In the genomic region with DNA sequence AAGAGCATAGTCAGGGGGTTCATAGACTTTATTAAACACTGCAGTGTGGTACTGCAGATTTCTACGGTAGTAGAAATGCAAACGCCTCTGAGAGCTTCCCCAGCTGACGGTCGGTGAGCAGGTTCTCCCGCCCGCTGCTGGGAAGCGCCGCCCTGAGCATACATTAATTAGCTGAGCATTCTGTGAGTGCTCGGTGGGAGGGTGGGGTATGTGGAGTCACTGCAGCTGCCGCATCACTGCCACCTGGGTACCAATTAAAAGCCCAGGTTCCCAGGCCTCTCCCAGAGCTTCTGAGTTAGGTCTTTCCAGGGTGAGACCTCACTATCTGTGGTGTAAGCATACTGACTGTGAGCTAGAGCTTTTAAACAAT, we compare ENCODE assay signal across 9 mouse cellular contexts.
DNase-seq lines count a peak whose midpoint lies in the region; ATAC-seq lines count a peak whose summit lies in the region.
"Had no signal": no experiment of that assay in that cellular context is flagged by ENCODE, and none has a peak within 500 bp of the region (broad histone marks: within the 10 kb centered on the region; RNA-seq: fewer than 3 reads in every experiment).

No protein-coding gene starts in this region.

- intact Hi-C loops in left cerebral cortex, postnatal 10 days (cut with DNase I) = loop anchor here (5.0 to 10.0 kb wide), 4 partner anchors 80 to 643 kb away; a partner anchor contains a TSS

- H3K4me1 ChIP-seq in heart, embryonic 12.5 days (replicated peaks) = peaks cover 6% of the 10 kb centered on the region; the same call in 1 of the 2 replicates
- H3K4me1 ChIP-seq in embryonic facial prominence, embryonic 14.5 days (ENCODE audit: control insufficient read depth, insufficient read depth, low read length) = peaks cover 7% of the 10 kb centered on the region
- peaks cover 15% of the 10 kb centered on the region for H3K4me1 ChIP-seq in midbrain, embryonic 10.5 days
- H3K4me1 ChIP-seq: liver, embryonic 15.5 days had no signal

- H3K27me3 ChIP-seq in heart, embryonic 12.5 days (replicated peaks) = 0 out of 2 replicates have a peak, but pooled peaks cover 5% of the 10 kb centered on the region
- H3K27me3 ChIP-seq in embryonic facial prominence, embryonic 14.5 days (replicated peaks; ENCODE audit: control insufficient read depth, insufficient read depth, low read length) = no peaks in the 10 kb centered on the region
- H3K27me3 ChIP-seq in midbrain, embryonic 10.5 days (ENCODE audit: low read depth, poor library complexity, severe bottlenecking) = no peaks in the 10 kb centered on the region; the same call in 1 of the 2 replicates

- peak overlapping the region; percentile 43; the same call in 1 of the 2 replicates for H3K9ac ChIP-seq in heart, embryonic 12.5 days
- H3K9ac ChIP-seq in embryonic facial prominence, embryonic 14.5 days (ENCODE audit: low read depth, low read length) = no peak overlapping the region
- H3K9ac ChIP-seq: liver, embryonic 15.5 days had no signal

- ATAC-seq in heart, embryonic 12.5 days (ENCODE audit: insufficient number of reproducible peaks, low FRiP score) = no peak
- ATAC-seq in embryonic facial prominence, embryonic 14.5 days (ENCODE audit: low read depth) = peak; percentile 84

- no peak overlapping the region for H3K27ac ChIP-seq in heart, embryonic 12.5 days (ENCODE audit: poor library complexity, severe bottlenecking)
- H3K27ac ChIP-seq in embryonic facial prominence, embryonic 14.5 days (replicated peaks; ENCODE audit: low read depth, low read length) = no peak overlapping the region
- peak overlapping the region; percentile 52 for H3K27ac ChIP-seq in midbrain, embryonic 10.5 days (replicated peaks)
- H3K27ac ChIP-seq: liver, embryonic 15.5 days had no signal

- no peak for DNase-seq in heart, postnatal 4 days
- peak; percentile 44 for DNase-seq in Muller cell, postnatal 12 days (ENCODE audit: inconsistent ontology term)
- DNase-seq in embryonic facial prominence, embryonic 14.5 days (ENCODE audit: low spot score) = peak; percentile 82
- DNase-seq in midbrain, embryonic 10.5 days (ENCODE audit: low spot score) = peak; percentile 36
- DNase-seq in natural killer cell, adult 2 months (ENCODE audit: low spot score in 2 of 2) = no peak
- no peak for DNase-seq in left cerebral cortex, postnatal 10 days (ENCODE audit: extremely low spot score in 1 of 2, low spot score in 2 of 2)
- DNase-seq in spleen, postnatal 14 days (ENCODE audit: low spot score in 2 of 2) = no peak

- H3K4me3 ChIP-seq in heart, embryonic 12.5 days = peak overlapping the region; percentile 14
- H3K4me3 ChIP-seq in embryonic facial prominence, embryonic 14.5 days (ENCODE audit: low read depth, low read length) = no peak overlapping the region
- H3K4me3 ChIP-seq in midbrain, embryonic 10.5 days = peak overlapping the region; percentile 35
- H3K4me3 ChIP-seq: liver, embryonic 15.5 days had no signal

- WGBS in heart, embryonic 12.5 days = 6% methylated on average over 10 of the region's 10 CpGs
- WGBS in embryonic facial prominence, embryonic 14.5 days = under 1% methylated on average over 10 of the region's 10 CpGs
- WGBS in midbrain, embryonic 10.5 days = 2% methylated on average over 10 of the region's 10 CpGs

- H3K9me3 ChIP-seq in heart, embryonic 12.5 days (replicated peaks) = no peaks in the 10 kb centered on the region
- H3K9me3 ChIP-seq in embryonic facial prominence, embryonic 14.5 days (ENCODE audit: control insufficient read depth, low read length) = no peaks in the 10 kb centered on the region
- no peaks in the 10 kb centered on the region for H3K9me3 ChIP-seq in midbrain, embryonic 10.5 days (replicated peaks)
- H3K9me3 ChIP-seq: liver, embryonic 15.5 days had no signal

- no peaks in the 10 kb centered on the region for H3K36me3 ChIP-seq in heart, embryonic 12.5 days
- H3K36me3 ChIP-seq in embryonic facial prominence, embryonic 14.5 days (ENCODE audit: control insufficient read depth, insufficient read depth, low read length) = no peaks in the 10 kb centered on the region
- no peaks in the 10 kb centered on the region for H3K36me3 ChIP-seq in midbrain, embryonic 10.5 days
- H3K36me3 ChIP-seq: liver, embryonic 15.5 days had no signal

- peak overlapping the region; percentile 53 for H3K4me2 ChIP-seq in heart, embryonic 12.5 days
- H3K4me2 ChIP-seq in embryonic facial prominence, embryonic 14.5 days (ENCODE audit: low read depth, low read length) = peak overlapping the region; percentile 35
- H3K4me2 ChIP-seq: liver, embryonic 15.5 days had no signal

Comparison
In these comparisons a context has a peak if more than half of its experiments do, and no peak if none do; other contexts are left out.
1. DNase-seq: peak in Muller cell, postnatal 12 days (single experiment), embryonic facial prominence, embryonic 14.5 days (single experiment) and midbrain, embryonic 10.5 days (single experiment); none in heart, postnatal 4 days (single experiment), natural killer cell, adult 2 months (0 of 2), left cerebral cortex, postnatal 10 days (0 of 2) and spleen, postnatal 14 days (0 of 2).